Mouse (Mus musculus): ENCODE results near the gene Ceacam11. TPM values are rescaled to one million over a fixed set of nuclear protein-coding genes. Genes with fewer than 3 reads are reported as not detected.
"Not testable (repeated sequence)": the region's sequence is repeated elsewhere in the genome, so short reads cannot be mapped to it uniquely, and the experiment has no call there.

Ceacam11 gene
- polyA plus RNA-seq (2014; fragmentation: Nextera tagmentation; extraction: Ambion mirVana): not detected in 2 replicates

GRCm38 (mm10) chr7:17971824-17972223, at the start of gene Ceacam11:
Gene Ceacam11 (plus strand): TSS chr7:17972124.
- no peak within 1 kb of the TSS for H3K9ac ChIP-seq (ENCODE audit: low read depth, low read length)
- DNase-seq (ENCODE audit: low spot score): no peak
- WGBS: 70% methylated on average over 4 of the region's 4 CpGs
- H3K9me3 ChIP-seq (ENCODE audit: control insufficient read depth, low read length): peaks cover 2% of the 10 kb centered on the region
- no peaks in the 10 kb centered on the region for H3K4me1 ChIP-seq (replicated peaks; ENCODE audit: control insufficient read depth, insufficient read depth, low read length)
- H3K4me3 ChIP-seq (ENCODE audit: low read depth, low read length): no peak within 1 kb of the TSS
- H3K27me3 ChIP-seq (replicated peaks; ENCODE audit: control insufficient read depth, insufficient read depth, low read length): no peaks in the 10 kb centered on the region
- ATAC-seq (replicated peaks; ENCODE audit: low FRiP score): no peak
- no peak within 1 kb of the TSS for H3K27ac ChIP-seq (ENCODE audit: low read depth, low read length)
- no peak within 1 kb of the TSS for H3K4me2 ChIP-seq
- no peaks in the 10 kb centered on the region for H3K36me3 ChIP-seq (ENCODE audit: control insufficient read depth, insufficient read depth, low read length)

DNA sequence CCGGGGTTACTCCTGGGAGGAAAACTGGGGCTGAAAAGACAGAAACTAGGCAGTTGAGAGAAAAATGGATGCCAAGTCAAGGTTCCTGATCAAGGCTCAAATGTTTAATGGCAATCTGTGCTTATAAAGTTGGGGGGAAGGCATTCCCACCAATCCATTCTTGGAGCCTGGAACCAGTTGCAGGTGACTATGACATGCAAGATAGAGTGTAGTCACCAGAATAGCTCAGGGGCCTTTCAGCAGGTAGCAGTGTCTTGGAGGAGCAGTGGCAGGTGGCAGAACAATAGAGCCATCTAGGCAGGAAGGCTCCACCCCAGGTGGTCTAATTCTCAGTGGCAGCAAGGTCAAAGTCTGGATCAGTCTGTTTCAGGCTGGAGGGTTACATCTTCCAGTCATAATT, 29.2 kb downstream of the Ceacam11 start:
- 88% methylated on average over 1 of the region's 1 CpGs for WGBS
- H3K27ac ChIP-seq (ENCODE audit: low read depth, low read length); H3K4me1 ChIP-seq (replicated peaks; ENCODE audit: control insufficient read depth, insufficient read depth, low read length); ATAC-seq (replicated peaks; ENCODE audit: low FRiP score); H3K4me3 ChIP-seq (ENCODE audit: low read depth, low read length); H3K36me3 ChIP-seq (ENCODE audit: control insufficient read depth, insufficient read depth, low read length); H3K4me2 ChIP-seq; H3K27me3 ChIP-seq (replicated peaks; ENCODE audit: control insufficient read depth, insufficient read depth, low read length); H3K9ac ChIP-seq (ENCODE audit: low read depth, low read length); DNase-seq (ENCODE audit: low spot score); H3K9me3 ChIP-seq (ENCODE audit: control insufficient read depth, low read length): not testable (repeated sequence)

GRCm38 (mm10) chr7:18009589-18009988, 37.7 kb downstream of the Ceacam11 start, which contains the start of gene Ceacam13:
Gene Ceacam13 (plus strand): TSS chr7:18009889.
- H3K36me3 ChIP-seq (ENCODE audit: control insufficient read depth, insufficient read depth, low read length): no peaks in the 10 kb centered on the region
- 77% methylated on average over 4 of the region's 4 CpGs for WGBS
- no peak for ATAC-seq (replicated peaks; ENCODE audit: low FRiP score)

More at GRCm38 (mm10) chr7:18009589-18009988, 37.7 kb downstream of the Ceacam11 start, which contains the start of gene Ceacam13:
- Histone ChIP-seq H3K9ac (ENCODE audit: low read depth, low read length) (no peak within 1 kb of the TSS), H3K27me3 (replicated peaks; ENCODE audit: control insufficient read depth, insufficient read depth, low read length) (no peaks in the 10 kb centered on the region), H3K4me1 (replicated peaks; ENCODE audit: control insufficient read depth, insufficient read depth, low read length) (no peaks in the 10 kb centered on the region), H3K4me3 (ENCODE audit: low read depth, low read length) (no peak within 1 kb of the TSS), H3K9me3 (ENCODE audit: control insufficient read depth, low read length) (peaks cover 7% of the 10 kb centered on the region), H3K4me2 (no peak within 1 kb of the TSS), H3K27ac (ENCODE audit: low read depth, low read length) (no peak within 1 kb of the TSS)
- no peak for DNase-seq (ENCODE audit: low spot score)

Small RNA genes lying within 50 kb of the gene (microRNA-seq; reads per million reads assigned to microRNA genes)
- not detected for gene Gm22414 (ENCODE audit: borderline number of aligned reads)

Other genes with a start within 250 kb of the Ceacam11 start
- not detected in 2 replicates for gene Ceacam14, start 159.5 kb upstream of the Ceacam11 start, polyA plus RNA-seq (2014; fragmentation: Nextera tagmentation; extraction: Ambion mirVana)
- gene Gm5155, start 100.4 kb upstream of the Ceacam11 start, polyA plus RNA-seq (2014; fragmentation: Nextera tagmentation; extraction: Ambion mirVana): not detected in 2 replicates
- gene Ceacam13, start 37.8 kb downstream of the Ceacam11 start, polyA plus RNA-seq (2014; fragmentation: Nextera tagmentation; extraction: Ambion mirVana): not detected in 2 replicates
- gene Ceacam12, start 93.8 kb downstream of the Ceacam11 start, polyA plus RNA-seq (2014; fragmentation: Nextera tagmentation; extraction: Ambion mirVana): not detected in 2 replicates
- not detected in 2 replicates for gene Igfl3, start 204.4 kb downstream of the Ceacam11 start, polyA plus RNA-seq (2014; fragmentation: Nextera tagmentation; extraction: Ambion mirVana)

Data from liver, embryonic 11.5 days (tissue).